Mouse (Mus musculus) natural killer cell, adult 2 months (primary cell): Measurements from ENCODE around the gene Med14.

Experiments
- DNase-seq, 2 experiments: peaks; one replicate each; pipeline ENCODE4 v3.0.0; 2022; ENCODE audit warnings: low spot score in 2 of 2

The Med14 gene

DNA sequence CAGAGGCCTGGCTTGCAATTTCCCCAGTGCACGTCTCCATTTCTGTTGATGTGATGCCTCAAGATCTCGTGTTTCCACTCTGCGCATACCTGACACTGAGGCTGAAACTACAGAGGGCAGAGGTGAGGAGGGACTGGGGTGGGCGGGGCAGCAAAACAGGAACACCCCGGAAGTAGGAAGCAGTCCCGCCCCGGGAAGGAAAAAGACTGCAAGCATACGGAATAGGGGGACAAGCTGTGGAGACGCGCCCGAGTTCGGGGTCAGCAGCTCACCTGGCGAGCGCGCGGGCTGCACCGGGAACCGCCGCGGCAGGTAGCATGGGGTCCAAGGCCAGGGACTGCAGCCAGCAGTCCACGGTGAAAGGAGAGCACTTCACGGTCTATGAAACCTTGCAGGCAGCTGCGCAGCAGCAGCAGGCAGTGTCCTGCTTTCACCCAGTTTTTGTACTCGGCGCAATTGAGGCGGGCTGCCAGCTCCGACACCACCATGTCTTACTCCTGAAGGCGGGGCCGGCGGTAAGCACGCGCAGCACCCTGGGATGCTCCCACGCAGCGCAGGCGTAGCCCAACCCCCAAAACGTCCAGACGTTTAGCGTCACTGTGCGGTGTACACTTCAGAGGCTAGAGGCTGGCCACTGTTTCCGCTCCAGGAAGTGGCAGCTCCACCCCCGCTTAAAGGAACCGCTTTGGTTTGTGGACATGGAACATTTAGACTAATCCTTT is 88.7 kb downstream of the Med14 start, which contains the start of gene 1810030O07Rik:
TSS of gene 1810030O07Rik (minus strand) at position 615 of the 722 bp plus-strand sequence.
- DNase-seq, result peak; percentile 83 to 88

DNA sequence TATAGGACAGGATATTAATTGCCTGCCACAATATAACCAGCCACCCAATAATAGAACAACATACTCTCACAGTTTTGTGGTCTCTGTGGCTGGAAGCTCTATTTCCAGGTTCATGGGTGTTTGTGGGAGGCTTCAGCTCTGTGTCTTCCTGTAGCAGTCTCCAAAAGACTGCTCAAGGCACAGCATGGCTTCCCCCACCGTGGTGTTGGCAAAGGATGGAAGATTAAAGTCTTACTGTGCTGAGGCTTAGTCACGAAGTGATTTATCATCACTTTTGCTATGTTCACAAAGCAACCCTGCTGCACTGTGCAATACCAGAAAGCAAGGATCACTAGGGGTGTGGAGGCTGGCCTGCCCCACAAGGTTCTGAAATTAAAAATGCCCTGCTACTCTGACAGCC is 108.0 kb downstream of the Med14 start:
- DNase-seq, result no peak

DNA sequence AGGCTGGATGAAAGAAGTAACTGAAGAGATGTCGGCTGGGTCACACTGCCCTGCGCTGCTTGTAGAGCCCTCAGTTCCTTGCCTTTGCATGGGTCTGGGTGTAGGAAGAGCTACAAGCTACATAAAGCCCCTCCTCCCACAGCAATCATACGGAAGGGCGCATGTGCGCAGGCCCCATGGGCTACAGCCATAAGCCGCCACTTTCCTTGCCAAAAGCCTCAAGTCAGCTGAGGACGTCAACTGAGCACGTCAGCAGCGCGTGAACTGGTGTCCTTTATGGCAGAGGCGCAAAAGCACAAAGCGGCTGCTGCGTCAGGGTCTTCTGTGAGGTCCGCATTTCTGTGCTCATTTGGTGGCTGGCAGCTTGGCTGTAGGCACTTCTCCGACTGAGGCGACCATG is 110.0 kb downstream of the Med14 start:
- DNase-seq, result no peak

DNA sequence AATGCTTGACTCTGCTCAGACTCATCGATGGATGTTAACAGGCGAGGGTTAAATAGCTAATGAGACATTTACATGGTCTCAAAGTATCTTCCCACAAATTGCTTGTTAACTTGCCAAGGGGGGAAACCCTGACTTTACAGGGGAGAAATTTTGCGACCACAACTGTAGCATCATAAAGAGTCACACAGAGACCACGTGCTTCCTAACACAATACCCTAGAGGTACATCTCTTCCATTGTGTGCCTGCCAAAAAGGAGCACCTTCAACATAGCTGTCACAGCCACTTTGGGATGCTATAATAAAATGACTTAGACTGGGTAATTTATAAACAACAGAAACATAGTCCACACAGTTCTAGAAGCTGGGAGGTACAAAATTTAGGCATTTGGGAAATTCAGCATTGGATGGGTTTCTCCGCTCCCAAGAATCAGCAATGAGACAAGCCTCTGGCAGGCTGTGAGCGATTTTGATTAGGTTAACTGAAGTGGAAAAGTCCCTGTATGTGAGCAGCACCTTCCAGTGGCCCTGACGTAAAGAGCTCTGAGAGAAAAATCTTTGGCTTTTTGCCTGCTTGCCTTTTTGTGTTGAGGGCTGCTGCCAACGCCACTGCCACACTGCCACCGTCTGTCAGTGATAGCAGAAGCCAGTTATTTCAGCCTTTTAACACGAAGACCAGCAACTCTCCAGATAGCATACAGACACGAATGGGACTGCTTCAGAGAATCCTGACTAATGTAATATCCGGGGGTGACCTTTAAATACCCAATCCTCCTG is 116.2 kb downstream of the Med14 start:
- DNase-seq, result no peak

DNA sequence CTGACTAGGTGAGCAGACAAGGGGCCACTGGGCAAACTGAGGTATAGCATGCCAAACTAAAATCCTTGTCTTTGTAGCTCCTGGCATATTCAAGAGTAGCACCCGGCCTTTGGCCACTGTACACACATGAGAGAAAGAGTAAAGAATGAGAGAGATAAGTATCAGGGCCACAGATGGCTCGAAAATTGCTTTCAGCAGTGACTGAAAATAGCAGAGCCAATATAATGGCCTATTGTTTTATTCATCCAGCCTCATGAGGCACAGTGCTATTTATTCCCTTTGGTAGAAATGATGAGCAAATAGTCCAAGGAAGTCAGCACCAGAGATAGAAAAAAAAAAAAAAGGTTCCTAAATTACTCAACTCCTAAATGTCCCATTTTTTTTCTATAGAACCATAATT is 116.9 kb downstream of the Med14 start:
- DNase-seq, result no peak
